Mouse (Mus musculus): ENCODE results near the gene Fank1.

- no peak for TF ChIP-seq CTCF (conservative IDR thresholded peaks at IDR 0.05 in 1 of 2, IDR thresholded peaks at IDR 0.05 in 1 of 2; ENCODE audit: low read depth in 2 of 2, low read length in 2 of 2)
- no peak for TF ChIP-seq EP300 (IDR thresholded peaks at IDR 0.05; ENCODE audit: low read length)
- no peak for TF ChIP-seq NELFE (IDR thresholded peaks at IDR 0.05; ENCODE audit: low read depth, low read length)
- TF ChIP-seq SMC3 (IDR thresholded peaks at IDR 0.05; ENCODE audit: low read depth, low read length), result no peak
- TF ChIP-seq TBP (conservative IDR thresholded peaks at IDR 0.05; ENCODE audit: low read depth, low read length), result no peak
- no peak for TF ChIP-seq NRF1 (IDR thresholded peaks at IDR 0.05; ENCODE audit: low read depth, low read length)
These were observed 27.9 kb upstream of the Fank1 start for GRCm38 (mm10) chr7:133748753-133749152.

All from CH12.LX (cell line).